Mouse (Mus musculus) midbrain, embryonic 10.5 days (tissue): ENCODE data around the gene Eomes. TPM values are rescaled to one million over a fixed set of nuclear protein-coding genes. Genes with fewer than 3 reads are reported as not detected.

ENCODE experiments used
- DNase-seq: peaks from one replicate; pipeline ENCODE4 v3.0.0-alpha.2; 2017; ENCODE audit warnings: low spot score
- H3K27ac ChIP-seq: fragments of 300-500 bp; sonication (generic); replicated peaks from 2 replicates; pipeline ENCODE4 v1.5.1; 2016; ENCODE audit warnings: mild to moderate bottlenecking
- H3K27me3 ChIP-seq: fragments of 300-500 bp; sonication (generic); 2 replicates; pipeline ENCODE4 v1.6.1; 2016; ENCODE audit warnings: low read depth, mild to moderate bottlenecking; ENCODE audit not compliant: poor library complexity, severe bottlenecking
- H3K36me3 ChIP-seq: fragments of 300-500 bp; sonication (generic); 2 replicates; pipeline ENCODE4 v1.6.1; 2016; ENCODE audit warnings: mild to moderate bottlenecking, moderate library complexity
- H3K4me1 ChIP-seq: fragments of 300-500 bp; sonication (generic); 2 replicates; pipeline ENCODE4 v1.6.1; 2016
- H3K4me3 ChIP-seq: fragments of 300-500 bp; sonication (generic); 2 replicates; pipeline ENCODE4 v1.5.1; 2016; ENCODE audit warnings: mild to moderate bottlenecking, moderate library complexity
- H3K9me3 ChIP-seq: fragments of 300-500 bp; sonication (generic); replicated peaks from 2 replicates; pipeline ENCODE4 v1.6.1; 2016; ENCODE audit warnings: mild to moderate bottlenecking
- WGBS: fragments of 180-500 bp; shearing (Covaris S2); methylation state at CpG from one replicate; pipeline ENCODE4 v1.1.7; 2016; 5-methylcytosine and 5-hydroxymethylcytosine counted together
- polyA plus RNA-seq: library from polyadenylated mRNA; unstranded; fragments of >200 nt; fragmentation: Nextera tagmentation; extraction: Ambion mirVana; gene quantifications from 2 replicates; pipeline ENCODE4 v1.2.1, GENCODE M21; 2016

The Eomes gene
- polyA plus RNA-seq, 1 experiment from 2014 or later: 0.56 TPM

DNA sequence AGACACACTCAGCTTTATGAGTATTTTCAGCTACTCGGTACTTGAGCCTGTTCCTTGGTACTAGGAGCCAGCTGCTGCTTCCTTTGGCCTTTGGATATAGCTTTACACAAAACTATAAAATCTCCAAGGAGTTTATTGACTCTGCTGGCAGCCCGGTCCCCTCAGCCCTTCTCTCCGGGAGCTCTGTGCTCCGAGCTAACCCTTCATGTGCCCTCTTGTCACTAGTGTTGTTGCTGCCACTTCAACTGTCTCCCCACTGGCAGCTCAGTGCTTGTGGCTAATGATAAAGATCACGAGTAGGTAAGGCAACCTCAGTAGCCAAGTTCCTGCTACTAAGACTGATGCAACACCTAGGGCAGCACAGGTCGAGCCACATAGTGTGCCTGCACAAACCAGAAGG is 52.7 kb downstream of the Eomes start:
- DNase-seq: no peak
- H3K4me3 ChIP-seq: no peak overlapping the region
- no peaks in the 10 kb centered on the region for H3K27me3 ChIP-seq
- WGBS: 93% methylated on average over 6 of the region's 6 CpGs
- H3K36me3 ChIP-seq: peaks cover 98% of the 10 kb centered on the region
- H3K4me1 ChIP-seq: no peaks in the 10 kb centered on the region
- H3K9me3 ChIP-seq: no peaks in the 10 kb centered on the region
- no peak overlapping the region for H3K27ac ChIP-seq

DNA sequence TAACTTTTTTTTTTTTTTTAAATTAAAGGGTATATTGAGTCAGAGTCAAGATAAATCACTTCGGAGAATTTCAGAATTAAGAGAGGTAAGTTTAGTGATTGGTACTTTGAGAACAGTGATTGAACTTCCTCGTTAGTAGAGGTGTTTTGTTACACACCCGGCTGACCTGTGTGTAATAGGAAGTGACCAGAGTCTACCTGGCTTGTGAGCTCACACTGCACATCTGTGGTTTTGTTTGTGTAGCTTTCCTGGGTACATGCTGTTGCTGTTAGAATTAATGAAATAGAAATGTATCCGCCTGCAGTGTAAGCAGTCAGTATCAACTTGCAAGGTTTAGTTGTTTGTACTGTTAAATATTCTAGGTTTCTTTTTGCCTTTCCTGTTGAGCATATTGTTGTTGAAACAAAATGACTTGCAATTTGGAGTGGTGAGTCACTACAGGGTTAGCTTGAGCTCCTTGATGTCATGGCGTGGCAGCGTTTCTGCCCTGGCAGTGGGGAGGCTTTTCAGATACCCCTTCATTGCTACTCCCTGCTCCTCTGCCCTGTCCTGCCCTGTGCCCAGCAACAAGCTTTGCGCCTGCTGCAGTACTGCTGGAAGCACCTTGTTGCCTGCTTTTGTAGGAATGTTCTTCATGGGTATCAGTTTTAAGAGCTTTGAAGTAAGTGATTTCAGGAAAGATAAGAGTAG is 54.6 kb downstream of the Eomes start:
- H3K9me3 ChIP-seq: no peaks in the 10 kb centered on the region
- H3K36me3 ChIP-seq: peaks cover 98% of the 10 kb centered on the region
- no peak overlapping the region for H3K4me3 ChIP-seq
- H3K27ac ChIP-seq: no peak overlapping the region
- WGBS: 91% methylated on average over 7 of the region's 7 CpGs
- H3K4me1 ChIP-seq: no peaks in the 10 kb centered on the region
- no peaks in the 10 kb centered on the region for H3K27me3 ChIP-seq
- no peak for DNase-seq

Other genes with a start within 250 kb of the Eomes start
- gene Golga4, start 28.1 kb downstream of the Eomes start, polyA plus RNA-seq: 39.2 and 40.8 TPM in 2 replicates
- 4.0 and 5.2 TPM in 2 replicates for gene Itga9, start 128.5 kb downstream of the Eomes start, polyA plus RNA-seq